Mouse (Mus musculus): ENCODE results near the gene Zfp870. TPM values are rescaled to one million over a fixed set of nuclear protein-coding genes. Genes with fewer than 3 reads are reported as not detected.

Gene Zfp870
- polyA plus RNA-seq (2016; fragmentation: Nextera tagmentation; extraction: Ambion mirVana) = 7.9 and 8.9 TPM in 2 replicates

- no peaks in the 10 kb centered on the region for H3K9me3 ChIP-seq (replicated peaks)
- DNase-seq (ENCODE audit: low spot score) = peak; percentile 86
- H3K4me3 ChIP-seq = peak within 1 kb of the TSS; percentile 66
- 12% methylated on average over 33 of the region's 33 CpGs for WGBS
- peaks cover 19% of the 10 kb centered on the region for H3K4me1 ChIP-seq
- no peaks in the 10 kb centered on the region for H3K27me3 ChIP-seq (ENCODE audit: low read depth, poor library complexity, severe bottlenecking)
- H3K27ac ChIP-seq (replicated peaks) = peak within 1 kb of the TSS; percentile 91
- H3K36me3 ChIP-seq = peaks cover 16% of the 10 kb centered on the region
Measured at GRCm38 (mm10) chr17:32891239-32892180, at the start of gene Zfp870. Gene Zfp870, minus strand, starts transcription at chr17:32891642.

GRCm38 (mm10) chr17:32939831-32940230, 48.4 kb upstream of the Zfp870 start:
- Histone ChIP-seq H3K27me3 (ENCODE audit: low read depth, poor library complexity, severe bottlenecking) (no peaks in the 10 kb centered on the region), H3K27ac (replicated peaks) (no peak overlapping the region), H3K4me1 (no peaks in the 10 kb centered on the region), H3K36me3 (no peaks in the 10 kb centered on the region), H3K9me3 (replicated peaks) (no peaks in the 10 kb centered on the region), H3K4me3 (no peak overlapping the region)
- no peak for DNase-seq (ENCODE audit: low spot score)
- 78% methylated on average over 4 of the region's 4 CpGs for WGBS

GRCm38 (mm10) chr17:32927803-32928202, 36.4 kb upstream of the Zfp870 start:
- no peak for DNase-seq (ENCODE audit: low spot score)
- Histone ChIP-seq H3K9me3 (replicated peaks) (no peaks in the 10 kb centered on the region), H3K36me3 (no peaks in the 10 kb centered on the region), H3K27me3 (ENCODE audit: low read depth, poor library complexity, severe bottlenecking) (no peaks in the 10 kb centered on the region; the same call in 1 of the 2 replicates), H3K4me3 (no peak overlapping the region), H3K27ac (replicated peaks) (no peak overlapping the region), H3K4me1 (peaks cover 14% of the 10 kb centered on the region)
- WGBS = 85% methylated on average over 5 of the region's 5 CpGs

GRCm38 (mm10) chr17:32924658-32925312, 33.3 kb upstream of the Zfp870 start:
- Histone ChIP-seq H3K27me3 (ENCODE audit: low read depth, poor library complexity, severe bottlenecking) (no peaks in the 10 kb centered on the region; the same call in 1 of the 2 replicates), H3K9me3 (replicated peaks) (peaks cover 4% of the 10 kb centered on the region), H3K27ac (replicated peaks) (peak overlapping the region; percentile 90), H3K4me3 (peak overlapping the region; percentile 66), H3K36me3 (no peaks in the 10 kb centered on the region), H3K4me1 (peaks cover 14% of the 10 kb centered on the region)
- WGBS = 14% methylated on average over 32 of the region's 32 CpGs
- peak; percentile 83 for DNase-seq (ENCODE audit: low spot score)

- peaks cover 14% of the 10 kb centered on the region for H3K4me1 ChIP-seq
- peaks cover 4% of the 10 kb centered on the region for H3K9me3 ChIP-seq (replicated peaks)
- no peak overlapping the region for H3K4me3 ChIP-seq
- no peaks in the 10 kb centered on the region for H3K36me3 ChIP-seq
- no peak overlapping the region for H3K27ac ChIP-seq (replicated peaks)
- no peaks in the 10 kb centered on the region; the same call in 1 of the 2 replicates for H3K27me3 ChIP-seq (ENCODE audit: low read depth, poor library complexity, severe bottlenecking)
- 88% methylated on average over 1 of the region's 1 CpGs for WGBS
- DNase-seq (ENCODE audit: low spot score) = no peak
Measured at GRCm38 (mm10) chr17:32923681-32924080, 32.2 kb upstream of the Zfp870 start.

- no peak overlapping the region for H3K4me3 ChIP-seq
- peaks cover 4% of the 10 kb centered on the region for H3K9me3 ChIP-seq (replicated peaks)
- 87% methylated on average over 2 of the region's 2 CpGs for WGBS
- H3K36me3 ChIP-seq = no peaks in the 10 kb centered on the region
- peaks cover 1% of the 10 kb centered on the region; the same call in 1 of the 2 replicates for H3K4me1 ChIP-seq
- no peak overlapping the region for H3K27ac ChIP-seq (replicated peaks)
- DNase-seq (ENCODE audit: low spot score) = no peak
- no peaks in the 10 kb centered on the region for H3K27me3 ChIP-seq (ENCODE audit: low read depth, poor library complexity, severe bottlenecking)
Measured at GRCm38 (mm10) chr17:32919123-32919522, 27.7 kb upstream of the Zfp870 start.

- 75% methylated on average over 2 of the region's 2 CpGs for WGBS
- Histone ChIP-seq H3K36me3 (no peaks in the 10 kb centered on the region), H3K4me3 (no peak within 1 kb of the TSS), H3K27me3 (ENCODE audit: low read depth, poor library complexity, severe bottlenecking) (no peaks in the 10 kb centered on the region), H3K4me1 (no peaks in the 10 kb centered on the region), H3K9me3 (replicated peaks) (peaks cover 4% of the 10 kb centered on the region), H3K27ac (replicated peaks) (no peak within 1 kb of the TSS)
- DNase-seq (ENCODE audit: low spot score) = no peak
Measured at GRCm38 (mm10) chr17:32917131-32917530, 25.7 kb upstream of the Zfp870 start, which contains the start of gene Cyp4f14. Gene Cyp4f14, minus strand, starts transcription at chr17:32917342.

GRCm38 (mm10) chr17:32916075-32916474, 24.6 kb upstream of the Zfp870 start:
- no peak overlapping the region for H3K27ac ChIP-seq (replicated peaks)
- no peaks in the 10 kb centered on the region for H3K4me1 ChIP-seq
- H3K9me3 ChIP-seq (replicated peaks) = peaks cover 4% of the 10 kb centered on the region
- no peak for DNase-seq (ENCODE audit: low spot score)
- H3K27me3 ChIP-seq (ENCODE audit: low read depth, poor library complexity, severe bottlenecking) = no peaks in the 10 kb centered on the region
- no peaks in the 10 kb centered on the region for H3K36me3 ChIP-seq
- H3K4me3 ChIP-seq = no peak overlapping the region
- WGBS = 85% methylated on average over 1 of the region's 1 CpGs

- no peaks in the 10 kb centered on the region for H3K36me3 ChIP-seq
- no peak overlapping the region for H3K27ac ChIP-seq (replicated peaks)
- H3K27me3 ChIP-seq (ENCODE audit: low read depth, poor library complexity, severe bottlenecking) = 0 out of 2 replicates have a peak, but pooled peaks cover 8% of the 10 kb centered on the region
- H3K9me3 ChIP-seq (replicated peaks) = no peaks in the 10 kb centered on the region
- 0 out of 2 replicates have a peak, but pooled peaks cover 4% of the 10 kb centered on the region for H3K4me1 ChIP-seq
- no peak overlapping the region for H3K4me3 ChIP-seq
- DNase-seq (ENCODE audit: low spot score) = no peak
- 79% methylated on average over 10 of the region's 10 CpGs for WGBS
Measured at GRCm38 (mm10) chr17:32906172-32906571, 14.7 kb upstream of the Zfp870 start.

GRCm38 (mm10) chr17:32905239-32905638, 13.8 kb upstream of the Zfp870 start:
- 12% methylated on average over 19 of the region's 19 CpGs for WGBS
- no peak overlapping the region for H3K27ac ChIP-seq (replicated peaks)
- H3K27me3 ChIP-seq (ENCODE audit: low read depth, poor library complexity, severe bottlenecking) = 0 out of 2 replicates have a peak, but pooled peaks cover 8% of the 10 kb centered on the region
- no peaks in the 10 kb centered on the region for H3K9me3 ChIP-seq (replicated peaks)
- 0 out of 2 replicates have a peak, but pooled peaks cover 4% of the 10 kb centered on the region for H3K4me1 ChIP-seq
- H3K36me3 ChIP-seq = no peaks in the 10 kb centered on the region
- peak overlapping the region; percentile 36 for H3K4me3 ChIP-seq
- DNase-seq (ENCODE audit: low spot score) = peak; percentile 51

- 70% methylated on average over 2 of the region's 2 CpGs for WGBS
- Histone ChIP-seq H3K36me3 (no peaks in the 10 kb centered on the region), H3K27ac (replicated peaks) (no peak overlapping the region), H3K4me3 (no peak overlapping the region), H3K4me1 (0 out of 2 replicates have a peak, but pooled peaks cover 4% of the 10 kb centered on the region), H3K27me3 (ENCODE audit: low read depth, poor library complexity, severe bottlenecking) (0 out of 2 replicates have a peak, but pooled peaks cover 8% of the 10 kb centered on the region), H3K9me3 (replicated peaks) (no peaks in the 10 kb centered on the region)
- DNase-seq (ENCODE audit: low spot score) = no peak
Measured at GRCm38 (mm10) chr17:32904414-32904813, 13.0 kb upstream of the Zfp870 start.

GRCm38 (mm10) chr17:32901751-32902525, 10.5 kb upstream of the Zfp870 start:
- H3K9me3 ChIP-seq (replicated peaks) = no peaks in the 10 kb centered on the region
- H3K36me3 ChIP-seq = no peaks in the 10 kb centered on the region
- no peak overlapping the region for H3K4me3 ChIP-seq
- WGBS = 68% methylated on average over 1 of the region's 1 CpGs
- H3K27me3 ChIP-seq (ENCODE audit: low read depth, poor library complexity, severe bottlenecking) = 0 out of 2 replicates have a peak, but pooled peaks cover 5% of the 10 kb centered on the region
- H3K27ac ChIP-seq (replicated peaks) = no peak overlapping the region
- 0 out of 2 replicates have a peak, but pooled peaks cover 4% of the 10 kb centered on the region for H3K4me1 ChIP-seq
- DNase-seq (ENCODE audit: low spot score) = no peak
